Mouse (Mus musculus) hindbrain, embryonic 11.5 days (tissue): ENCODE results near the gene Nudcd3. TPM values are rescaled to one million over a fixed set of nuclear protein-coding genes. Genes with fewer than 3 reads are reported as not detected.

Experiments
- polyA plus RNA-seq: library from polyadenylated mRNA; unstranded; fragments of >200 nt; fragmentation: Nextera tagmentation; extraction: Ambion mirVana; gene quantifications from 2 replicates; pipeline ENCODE4 v1.2.1, GENCODE M21; 2014

The Nudcd3 gene
- polyA plus RNA-seq, 1 experiment from 2014 or later: 40.8 TPM

Other genes with a start within 250 kb of the Nudcd3 start
- 30.2 and 31.9 TPM in 2 replicates for gene Ykt6, start 244.7 kb downstream of the Nudcd3 start, polyA plus RNA-seq
- gene Camk2b, start 134.1 kb downstream of the Nudcd3 start, polyA plus RNA-seq: 3.4 and 3.6 TPM in 2 replicates
- gene A730071L15Rik, start 386 bp downstream of the Nudcd3 start, polyA plus RNA-seq: 0.43 and 1.2 TPM in 2 replicates
- gene Npc1l1, start 29.7 kb upstream of the Nudcd3 start, polyA plus RNA-seq: not detected in 2 replicates
- 93.9 and 103 TPM in 2 replicates for gene Ddx56, start 67.4 kb upstream of the Nudcd3 start, polyA plus RNA-seq
- gene Tmed4, start 74.5 kb upstream of the Nudcd3 start, polyA plus RNA-seq: 152 and 166 TPM in 2 replicates
- 70.2 and 82.1 TPM in 2 replicates for gene Ogdh, start 91.2 kb upstream of the Nudcd3 start, polyA plus RNA-seq
- gene Zmiz2, start 188.7 kb upstream of the Nudcd3 start, polyA plus RNA-seq: 17.7 and 19.3 TPM in 2 replicates
- 5,018 and 5,123 TPM in 2 replicates for gene Ppia, start 215.0 kb upstream of the Nudcd3 start, polyA plus RNA-seq
- gene H2afv, start 244.0 kb upstream of the Nudcd3 start, polyA plus RNA-seq: 784 and 787 TPM in 2 replicates